Mouse (Mus musculus): ENCODE measurements around the gene 2900026A02Rik. TPM values are rescaled to one million over a fixed set of nuclear protein-coding genes. Genes with fewer than 3 reads are reported as not detected.

The 2900026A02Rik gene
- polyA plus RNA-seq, 2 experiments, result 7.1 to 13.6 TPM

DNA sequence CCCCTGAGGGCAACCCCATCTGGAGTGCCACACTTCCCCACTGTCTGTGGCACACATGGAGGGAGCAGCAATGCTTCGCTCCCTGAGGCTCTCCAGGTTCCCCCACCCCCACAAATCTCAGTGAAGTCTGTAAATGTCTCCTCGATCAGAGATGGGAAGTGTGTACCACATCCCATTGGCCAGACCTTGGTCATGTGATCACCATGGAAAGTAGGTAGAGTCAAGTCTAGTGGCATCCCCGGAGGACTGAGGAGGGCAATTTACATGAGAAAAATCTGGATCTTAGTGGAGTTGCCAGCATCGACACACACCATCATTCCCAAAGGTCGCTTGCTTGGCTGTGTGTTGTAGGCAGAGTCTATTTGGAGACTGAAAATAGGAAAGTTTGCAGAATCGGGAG is 182.4 kb downstream of the 2900026A02Rik start:
- Histone ChIP-seq H3K9ac (ENCODE audit: low read depth, low read length, severe bottlenecking) (no peak overlapping the region), H3K4me3 (replicated peaks; ENCODE audit: low read length) (no peak overlapping the region), H3K4me2 (replicated peaks; ENCODE audit: low read depth, low read length, severe bottlenecking) (no peak overlapping the region), H3K36me3 (ENCODE audit: control insufficient read depth, insufficient read depth, low read length) (no peaks in the 10 kb centered on the region), H3K27me3 (ENCODE audit: control insufficient read depth, insufficient read depth, low read length) (no peaks in the 10 kb centered on the region), H3K9me3 (ENCODE audit: control insufficient read depth, low read length) (no peaks in the 10 kb centered on the region), H3K4me1 (ENCODE audit: control insufficient read depth, insufficient read depth, low read length) (peaks cover 11% of the 10 kb centered on the region), H3K27ac (replicated peaks; ENCODE audit: low read depth, low read length) (no peak overlapping the region)
- DNase-seq (ENCODE audit: low spot score), result no peak
- no peak for TF ChIP-seq POLR2A (IDR thresholded peaks at IDR 0.05; ENCODE audit: borderline replicate concordance, extremely low read depth, insufficient read depth, insufficient read length)
- 86% methylated on average over 6 of the region's 6 CpGs for WGBS
- no peak for ATAC-seq (ENCODE audit: low FRiP score, low read depth)

Other genes with a start within 250 kb of the 2900026A02Rik start
- gene Grk3, start 205.4 kb downstream of the 2900026A02Rik start, polyA plus RNA-seq (2012; rRNA removed), result 13.1 and 14.6 TPM in 2 replicates
- 7.5 and 9.6 TPM in 2 replicates for gene Grk3, start 205.4 kb downstream of the 2900026A02Rik start, polyA plus RNA-seq (2014; fragmentation: Nextera tagmentation; extraction: Ambion mirVana)
- gene Crybb2, start 151.1 kb downstream of the 2900026A02Rik start, polyA plus RNA-seq (2012; rRNA removed), result not detected in 2 replicates
- not detected in 2 replicates for gene Crybb2, start 151.1 kb downstream of the 2900026A02Rik start, polyA plus RNA-seq (2014; fragmentation: Nextera tagmentation; extraction: Ambion mirVana)
- 4.3 and 4.6 TPM in 2 replicates for gene Crybb3, start 139.7 kb downstream of the 2900026A02Rik start, polyA plus RNA-seq (2012; rRNA removed)
- gene Crybb3, start 139.7 kb downstream of the 2900026A02Rik start, polyA plus RNA-seq (2014; fragmentation: Nextera tagmentation; extraction: Ambion mirVana), result 0.67 and 0.72 TPM in 2 replicates
- 0.09 and 0.18 TPM in 2 replicates for gene Tmem211, start 5.7 kb upstream of the 2900026A02Rik start, polyA plus RNA-seq (2012; rRNA removed)
- gene Tmem211, start 5.7 kb upstream of the 2900026A02Rik start, polyA plus RNA-seq (2014; fragmentation: Nextera tagmentation; extraction: Ambion mirVana), result not detected in 2 replicates
- gene Sgsm1, start 89.5 kb upstream of the 2900026A02Rik start, polyA plus RNA-seq (2012; rRNA removed), result 2.7 and 3.3 TPM in 2 replicates
- gene Sgsm1, start 89.5 kb upstream of the 2900026A02Rik start, polyA plus RNA-seq (2014; fragmentation: Nextera tagmentation; extraction: Ambion mirVana), result 0.94 and 1.2 TPM in 2 replicates
- not detected in 2 replicates for gene Aym1, start 136.1 kb upstream of the 2900026A02Rik start, polyA plus RNA-seq (2012; rRNA removed)
- gene Aym1, start 136.1 kb upstream of the 2900026A02Rik start, polyA plus RNA-seq (2014; fragmentation: Nextera tagmentation; extraction: Ambion mirVana), result not detected in 2 replicates

Data from limb, embryonic 14.5 days (tissue).